Mouse (Mus musculus) intestine, embryonic 14.5 days (tissue): ENCODE results near the gene Inppl1. TPM values are rescaled to one million over a fixed set of nuclear protein-coding genes. Genes with fewer than 3 reads are reported as not detected.

Source experiments
- ATAC-seq: fragments of 200-750 bp; cut with Nextera tagmentation; replicated peaks from 2 replicates; pipeline ENCODE4 v1.8.0; 2017; ENCODE audit warnings: low read depth, moderate number of reproducible peaks, moderate TSS enrichment, moderate library complexity; ENCODE audit not compliant: low FRiP score, low TSS enrichment
- DNase-seq: peaks from one replicate; pipeline ENCODE4 v3.0.0-alpha.2; 2018; ENCODE audit warnings: low spot score
- H3K27ac ChIP-seq: fragments of 300-500 bp; sonication (generic); 2 replicates; pipeline ENCODE4 v1.5.1; 2014; ENCODE audit warnings: low read depth, mild to moderate bottlenecking, control low read depth
- H3K27me3 ChIP-seq: fragments of 300-500 bp; sonication (generic); replicated peaks from 2 replicates; pipeline ENCODE4 v1.6.1; 2014; ENCODE audit warnings: low read length, control low read depth; ENCODE audit not compliant: control insufficient read depth, insufficient read depth
- H3K36me3 ChIP-seq: fragments of 300-500 bp; sonication (generic); 2 replicates; pipeline ENCODE4 v1.6.1; 2014; ENCODE audit warnings: low read length, control low read depth; ENCODE audit not compliant: control insufficient read depth, insufficient read depth
- H3K4me1 ChIP-seq: fragments of 300-500 bp; sonication (generic); replicated peaks from 2 replicates; pipeline ENCODE4 v1.6.1; 2014; ENCODE audit warnings: low read length, control low read depth, mixed read lengths; ENCODE audit not compliant: control insufficient read depth, insufficient read depth
- H3K4me2 ChIP-seq: fragments of 300-500 bp; sonication (generic); 2 replicates; pipeline ENCODE4 v1.6.1; 2014; ENCODE audit warnings: low read length
- H3K4me3 ChIP-seq: fragments of 300-500 bp; sonication (generic); 2 replicates; pipeline ENCODE4 v1.5.1; 2014; ENCODE audit warnings: low read depth, low read length, control low read depth, mixed read lengths
- H3K9ac ChIP-seq: fragments of 300-500 bp; sonication (generic); 2 replicates; pipeline ENCODE4 v1.6.1; 2014; ENCODE audit warnings: mild to moderate bottlenecking, low read length
- H3K9me3 ChIP-seq: fragments of 300-500 bp; sonication (generic); 2 replicates; pipeline ENCODE4 v1.6.1; 2016; ENCODE audit warnings: low read length, control low read depth; ENCODE audit not compliant: control insufficient read depth
- WGBS: fragments of 180-500 bp; shearing (Covaris S2); extraction: QIAGEN DNeasy Blood & Tissue Kit; methylation state at CpG from one replicate; pipeline ENCODE4 v1.1.7; 2014; 5-methylcytosine and 5-hydroxymethylcytosine counted together
- polyA plus RNA-seq: library from polyadenylated mRNA; unstranded; fragments of >200 nt; fragmentation: Nextera tagmentation; extraction: Ambion mirVana; gene quantifications from 2 replicates; pipeline ENCODE4 v1.2.1, GENCODE M21; 2014

The Inppl1 gene
- polyA plus RNA-seq, 1 experiment from 2014 or later: 27.2 TPM

DNA sequence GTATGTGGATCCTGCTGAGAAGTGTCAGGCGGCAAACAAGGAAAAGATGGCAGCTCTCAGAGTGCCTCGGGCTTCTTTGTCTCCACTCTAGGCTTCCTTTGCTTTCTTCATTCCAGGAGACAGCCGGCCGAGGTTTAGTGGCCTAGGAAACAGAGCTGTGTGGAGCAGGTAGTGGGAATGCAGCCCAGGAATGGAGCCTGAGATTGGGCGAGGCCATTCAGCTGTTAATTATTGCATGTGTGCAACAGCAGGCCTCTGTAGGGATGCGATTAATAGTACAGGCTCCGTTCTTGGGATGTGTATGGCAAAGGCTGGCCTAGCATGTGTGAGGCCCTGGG is 31.1 kb upstream of the Inppl1 start:
- H3K27me3 ChIP-seq: no peaks in the 10 kb centered on the region
- no peak overlapping the region for H3K9ac ChIP-seq
- no peaks in the 10 kb centered on the region for H3K36me3 ChIP-seq
- H3K4me2 ChIP-seq: peak overlapping the region; percentile 42
- WGBS: 63% methylated on average over 7 of the region's 7 CpGs
- H3K27ac ChIP-seq: no peak overlapping the region
- H3K4me3 ChIP-seq: peak overlapping the region; percentile 28; the same call in 1 of the 2 replicates
- H3K4me1 ChIP-seq: no peaks in the 10 kb centered on the region
- H3K9me3 ChIP-seq: no peaks in the 10 kb centered on the region
- DNase-seq: no peak
- ATAC-seq: no peak

DNA sequence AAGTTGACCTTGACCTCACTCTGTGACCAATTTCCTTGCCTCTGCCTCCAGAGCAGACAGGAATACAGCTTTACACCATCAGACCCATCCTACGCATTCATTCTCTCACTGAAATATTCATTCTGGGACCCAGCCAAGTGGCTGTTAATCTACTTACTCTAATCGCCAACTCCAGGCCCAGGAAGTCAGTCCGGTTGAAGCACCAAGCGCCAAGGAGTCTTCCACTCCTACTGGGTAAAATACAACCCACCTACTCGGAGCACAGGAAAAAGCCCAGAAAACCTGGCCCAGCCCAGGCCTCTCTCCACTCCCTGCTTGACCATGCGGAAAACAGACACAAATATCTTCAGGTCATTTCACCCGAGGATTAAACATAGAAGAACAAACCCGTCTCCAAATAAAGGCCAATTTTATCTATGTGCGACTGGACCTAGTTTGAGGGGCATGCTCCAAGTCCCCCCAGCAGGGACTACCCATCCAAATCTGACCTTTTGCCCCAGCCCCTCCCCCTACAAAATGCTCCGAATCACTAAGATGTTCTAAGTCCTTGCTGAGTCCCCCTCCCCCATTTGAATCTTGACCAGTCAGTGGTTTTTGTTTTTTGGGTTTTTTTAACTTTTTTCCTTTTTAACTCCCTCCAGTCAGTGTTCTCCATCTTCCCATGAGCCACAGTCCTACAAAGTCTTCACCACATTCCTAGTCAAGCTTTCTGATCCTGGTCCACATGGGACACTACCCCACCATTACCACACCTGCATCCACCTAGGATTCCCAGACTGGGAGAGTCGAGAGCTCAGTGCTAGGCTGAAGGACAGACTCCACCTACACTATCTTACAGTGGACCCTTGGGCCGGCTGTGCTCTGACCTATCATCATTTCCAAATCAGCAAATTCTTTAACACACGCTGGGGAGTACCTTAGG is 30.5 kb upstream of the Inppl1 start:
- Histone ChIP-seq H3K4me2 (peak overlapping the region; percentile 42), H3K9me3 (no peaks in the 10 kb centered on the region), H3K27me3 (no peaks in the 10 kb centered on the region), H3K9ac (no peak overlapping the region), H3K36me3 (no peaks in the 10 kb centered on the region), H3K27ac (no peak overlapping the region), H3K4me1 (no peaks in the 10 kb centered on the region), H3K4me3 (0 out of 2 replicates have a peak overlapping the region, but pooled peaks have one; percentile 28)
- DNase-seq (no peak), ATAC-seq (no peak)
- 65% methylated on average over 13 of the region's 13 CpGs for WGBS

DNA sequence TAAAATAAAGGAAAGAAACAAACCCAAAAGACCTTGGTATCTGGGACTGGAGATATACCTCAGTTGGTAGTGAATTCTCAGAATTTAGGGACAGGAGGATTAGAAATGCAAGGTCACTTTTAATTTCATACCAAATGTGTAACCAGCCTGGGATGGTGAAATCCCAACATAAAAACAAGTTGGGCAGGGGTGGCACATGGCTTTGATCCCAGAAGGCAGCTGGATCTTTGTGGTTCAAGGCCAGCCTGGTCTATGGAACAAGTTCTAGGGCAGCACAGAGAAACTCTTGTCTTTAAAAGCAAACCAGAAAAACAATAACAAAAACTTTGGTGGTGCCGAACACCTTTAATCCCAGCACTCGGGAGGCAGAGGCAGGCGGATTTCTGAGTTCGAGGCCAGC is 29.5 kb upstream of the Inppl1 start:
- no peaks in the 10 kb centered on the region for H3K27me3 ChIP-seq
- no peaks in the 10 kb centered on the region for H3K9me3 ChIP-seq
- no peak for DNase-seq
- H3K36me3 ChIP-seq: no peaks in the 10 kb centered on the region
- no peak overlapping the region for H3K4me3 ChIP-seq
- no peak for ATAC-seq
- WGBS: over 99% methylated on average over 4 of the region's 4 CpGs
- H3K27ac ChIP-seq: no peak overlapping the region
- H3K4me1 ChIP-seq: no peaks in the 10 kb centered on the region
- H3K4me2 ChIP-seq: no peak overlapping the region
- H3K9ac ChIP-seq: no peak overlapping the region

DNA sequence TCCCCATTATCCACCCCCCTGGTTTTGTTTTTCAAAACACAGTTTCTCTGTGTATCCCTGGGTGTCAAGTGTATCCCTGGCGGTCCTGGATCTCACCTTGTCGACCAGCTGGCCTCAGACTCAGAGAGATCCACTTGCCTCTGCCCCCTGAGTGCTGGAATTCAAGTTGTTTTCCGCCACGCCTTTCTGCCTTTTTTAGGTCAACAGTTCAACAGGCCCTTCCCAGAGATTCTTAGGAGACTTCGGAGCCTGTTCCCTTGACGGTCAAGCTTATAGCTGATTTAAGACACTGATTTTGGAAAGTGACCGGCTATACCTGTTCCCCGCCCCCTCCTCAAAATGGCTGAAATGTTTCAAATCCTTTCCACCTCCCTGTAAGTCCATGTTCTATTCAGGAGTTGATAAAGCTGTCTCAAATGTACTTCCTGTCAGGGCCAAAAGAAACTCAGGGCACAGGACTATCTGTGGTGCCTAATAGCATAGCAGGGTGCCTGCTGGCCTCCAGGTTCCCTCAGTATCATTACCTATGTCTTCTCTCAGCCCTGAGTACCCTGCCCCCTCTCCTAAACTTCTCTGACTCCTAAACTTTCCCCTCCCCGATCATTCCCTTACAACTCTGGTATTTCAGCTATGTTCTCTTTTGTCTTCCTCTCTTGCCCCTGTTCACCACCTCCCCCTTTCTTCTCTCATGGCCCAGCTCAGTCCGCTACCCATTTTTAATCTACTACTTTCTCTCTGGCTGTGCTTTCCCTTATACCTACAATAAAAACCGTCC is 28.6 kb upstream of the Inppl1 start:
- ATAC-seq: no peak
- Histone ChIP-seq H3K27me3 (no peaks in the 10 kb centered on the region), H3K4me1 (no peaks in the 10 kb centered on the region), H3K4me2 (no peak overlapping the region), H3K4me3 (no peak overlapping the region), H3K36me3 (no peaks in the 10 kb centered on the region), H3K27ac (no peak overlapping the region), H3K9me3 (no peaks in the 10 kb centered on the region), H3K9ac (no peak overlapping the region)
- no peak for DNase-seq
- 83% methylated on average over 11 of the region's 11 CpGs for WGBS

DNA sequence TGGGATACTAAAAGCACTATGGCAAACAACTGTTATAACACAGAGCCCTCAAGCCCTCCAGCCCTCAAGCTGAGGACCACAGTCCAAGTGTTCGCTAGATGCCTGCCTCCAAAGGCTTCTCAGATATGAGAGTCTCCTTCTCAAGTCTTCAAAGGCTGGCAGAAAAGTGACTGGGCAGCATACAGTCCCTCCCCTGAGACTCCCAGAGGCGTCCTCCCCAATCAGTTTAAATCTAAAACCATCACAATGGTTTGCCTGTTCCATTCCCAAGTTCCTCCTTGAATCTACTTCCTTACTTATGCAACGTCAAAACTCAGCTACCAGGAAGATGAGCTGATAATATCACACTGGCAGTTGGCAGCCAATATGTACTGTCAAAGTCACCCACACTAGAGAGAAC is 25.4 kb upstream of the Inppl1 start, which contains the start of gene Anapc15:
TSS of gene Anapc15 (plus strand) at position 301 of the 400 bp plus-strand sequence.
- no peak for DNase-seq
- Histone ChIP-seq H3K4me2 (no peak within 1 kb of the TSS), H3K9ac (no peak within 1 kb of the TSS), H3K4me1 (no peaks in the 10 kb centered on the region), H3K36me3 (no peaks in the 10 kb centered on the region), H3K27ac (no peak within 1 kb of the TSS), H3K27me3 (no peaks in the 10 kb centered on the region), H3K9me3 (no peaks in the 10 kb centered on the region), H3K4me3 (no peak within 1 kb of the TSS)
- no peak for ATAC-seq
- WGBS: 77% methylated on average over 3 of the region's 3 CpGs

DNA sequence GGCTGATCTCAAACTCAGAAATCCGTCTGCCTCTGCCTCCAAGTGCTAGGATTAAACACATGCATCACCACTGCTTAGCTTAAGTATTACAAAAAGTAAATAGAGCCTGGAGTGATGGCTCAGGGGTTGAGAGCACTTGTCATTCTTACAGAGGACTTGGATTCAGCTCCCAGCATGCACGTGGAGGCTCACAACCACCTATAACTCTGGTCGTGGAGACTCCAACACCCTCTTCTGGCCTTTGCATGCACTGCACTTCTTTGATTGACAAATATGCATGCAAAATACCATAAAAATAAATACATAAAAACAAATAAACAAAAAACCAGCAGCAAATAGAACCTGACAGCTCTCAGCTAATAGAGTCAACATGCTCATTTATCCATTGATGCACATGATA is 24.3 kb upstream of the Inppl1 start:
- H3K36me3 ChIP-seq: no peaks in the 10 kb centered on the region
- no peak overlapping the region for H3K9ac ChIP-seq
- H3K4me1 ChIP-seq: no peaks in the 10 kb centered on the region
- H3K27ac ChIP-seq: no peak overlapping the region
- no peak for ATAC-seq
- no peak for DNase-seq
- H3K27me3 ChIP-seq: no peaks in the 10 kb centered on the region
- H3K4me2 ChIP-seq: no peak overlapping the region
- WGBS: 71% methylated on average over 3 of the region's 3 CpGs
- no peaks in the 10 kb centered on the region for H3K9me3 ChIP-seq
- no peak overlapping the region for H3K4me3 ChIP-seq

DNA sequence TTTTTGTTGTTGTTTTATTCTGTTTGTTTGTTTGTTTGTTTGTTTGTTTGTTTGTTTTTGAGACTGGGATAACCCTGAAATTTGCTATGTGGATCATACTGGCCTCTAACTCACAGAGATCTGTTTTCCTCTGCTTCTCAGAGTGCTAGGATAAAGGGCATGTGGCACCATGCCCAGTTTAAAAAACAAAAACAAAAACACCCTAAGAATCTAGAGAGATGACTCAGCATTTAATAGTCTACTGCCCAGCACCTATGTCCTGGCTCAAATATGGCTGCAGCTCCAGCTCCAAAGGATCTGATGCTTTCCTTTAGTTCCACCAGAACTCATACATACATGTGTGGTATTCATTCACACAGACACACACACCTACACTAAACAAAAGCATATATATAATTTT is 22.9 kb upstream of the Inppl1 start:
- ATAC-seq (no peak), DNase-seq (no peak)
- Histone ChIP-seq H3K9ac (no peak overlapping the region), H3K4me1 (no peaks in the 10 kb centered on the region), H3K27ac (no peak overlapping the region), H3K36me3 (no peaks in the 10 kb centered on the region), H3K9me3 (no peaks in the 10 kb centered on the region), H3K4me3 (no peak overlapping the region), H3K4me2 (no peak overlapping the region), H3K27me3 (no peaks in the 10 kb centered on the region)

DNA sequence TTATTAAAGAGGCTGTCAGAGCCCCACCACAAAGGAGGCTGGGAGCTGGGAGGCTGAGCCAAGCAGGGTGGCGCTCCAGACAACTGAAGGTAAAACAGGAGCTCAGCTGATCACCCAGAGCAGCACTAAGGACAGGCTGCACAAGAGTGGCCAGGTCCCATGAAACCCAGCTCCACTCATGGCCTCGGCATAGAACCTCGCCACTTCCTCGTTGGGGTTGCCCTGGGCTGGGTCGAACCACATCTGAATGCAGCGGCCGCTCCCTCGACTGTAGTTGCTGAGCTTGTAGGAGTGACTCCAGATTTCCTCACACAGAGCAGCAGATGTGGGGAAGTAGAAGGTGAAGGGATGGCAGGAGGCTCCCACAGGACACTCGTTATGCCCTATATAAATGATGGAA is 20.3 kb upstream of the Inppl1 start:
- Histone ChIP-seq H3K36me3 (no peaks in the 10 kb centered on the region), H3K4me2 (no peak overlapping the region), H3K27ac (no peak overlapping the region), H3K27me3 (no peaks in the 10 kb centered on the region), H3K9ac (no peak overlapping the region), H3K4me3 (no peak overlapping the region), H3K9me3 (no peaks in the 10 kb centered on the region), H3K4me1 (no peaks in the 10 kb centered on the region)
- DNase-seq (no peak), ATAC-seq (no peak)
- WGBS: 80% methylated on average over 9 of the region's 9 CpGs
